Mouse (Mus musculus): ENCODE data around the gene Ssh1.

The Ssh1 gene

GRCm38 (mm10) chr5:113964972-113965371 is 28.7 kb downstream of the Ssh1 start:
- DNase-seq = no peak

- DNase-seq = no peak
Observed at GRCm38 (mm10) chr5:113961776-113962175, 31.9 kb downstream of the Ssh1 start.

- DNase-seq = no peak
Observed at GRCm38 (mm10) chr5:113960416-113960815, 33.3 kb downstream of the Ssh1 start.

GRCm38 (mm10) chr5:113959039-113959438 is 34.7 kb downstream of the Ssh1 start:
- DNase-seq = no peak

- peak; percentile 97 to 98 for DNase-seq
Observed at GRCm38 (mm10) chr5:113956510-113956909, 37.2 kb downstream of the Ssh1 start.

- no peak for DNase-seq
Observed at GRCm38 (mm10) chr5:113955691-113956090, 38.0 kb downstream of the Ssh1 start.

- DNase-seq = no peak
Observed at GRCm38 (mm10) chr5:113955281-113955680, 38.4 kb downstream of the Ssh1 start.

GRCm38 (mm10) chr5:113954421-113954820 is 39.3 kb downstream of the Ssh1 start:
- peak; percentile 93 to 96 for DNase-seq

- no peak for DNase-seq
Observed at GRCm38 (mm10) chr5:113952519-113952918, 41.2 kb downstream of the Ssh1 start.

- no peak for DNase-seq
Observed at GRCm38 (mm10) chr5:113951693-113952071, 42.0 kb downstream of the Ssh1 start.

GRCm38 (mm10) chr5:113950786-113951692 is 42.7 kb downstream of the Ssh1 start:
- DNase-seq = peak; percentile 84 to 91

GRCm38 (mm10) chr5:113950133-113950532 is 43.6 kb downstream of the Ssh1 start:
- peak; percentile 55 to 56 for DNase-seq

- DNase-seq = no peak
Observed at GRCm38 (mm10) chr5:113947280-113947679, 46.4 kb downstream of the Ssh1 start.

GRCm38 (mm10) chr5:113945126-113945525 is 48.6 kb downstream of the Ssh1 start:
- no peak for DNase-seq

- peak; percentile 56 to 71 for DNase-seq
Observed at GRCm38 (mm10) chr5:113943328-113943727, 50.4 kb downstream of the Ssh1 start.

GRCm38 (mm10) chr5:113942580-113942979 is 51.1 kb downstream of the Ssh1 start:
- DNase-seq = peak; percentile 51 to 66

- peak in 1 of 2 experiments; percentile 36 for DNase-seq
Observed at GRCm38 (mm10) chr5:113939263-113939900, 54.3 kb downstream of the Ssh1 start.

GRCm38 (mm10) chr5:113937650-113938049 is 56.0 kb downstream of the Ssh1 start:
- DNase-seq = peak in 1 of 2 experiments; percentile 52

GRCm38 (mm10) chr5:113933889-113934288 is 59.8 kb downstream of the Ssh1 start:
- DNase-seq = no peak

GRCm38 (mm10) chr5:113933480-113933879 is 60.2 kb downstream of the Ssh1 start:
- no peak for DNase-seq

GRCm38 (mm10) chr5:113932310-113932709 is 61.4 kb downstream of the Ssh1 start:
- no peak for DNase-seq

GRCm38 (mm10) chr5:113930648-113931609 is 62.8 kb downstream of the Ssh1 start:
- DNase-seq = peak in 1 of 2 experiments; percentile 39
